Mouse (Mus musculus) hindbrain, embryonic 14.5 days (tissue): ENCODE data around the gene Ispd. TPM values are rescaled to one million over a fixed set of nuclear protein-coding genes. Genes with fewer than 3 reads are reported as not detected.

Experiments used
- ATAC-seq: fragments of 200-750 bp; cut with Nextera tagmentation; 2 replicates; pipeline ENCODE4 v1.8.0; 2017; ENCODE audit warnings: moderate number of reproducible peaks, mild to moderate bottlenecking, moderate TSS enrichment, moderate library complexity; ENCODE audit not compliant: low FRiP score
- DNase-seq: peaks from one replicate; pipeline ENCODE4 v3.0.0-alpha.2; 2015; ENCODE audit warnings: low spot score
- H3K27ac ChIP-seq: fragments of 300-500 bp; sonication (generic); 2 replicates; pipeline ENCODE4 v1.5.1; 2014; ENCODE audit warnings: mild to moderate bottlenecking, moderate library complexity
- H3K27me3 ChIP-seq: fragments of 300-500 bp; sonication (generic); 2 replicates; pipeline ENCODE4 v1.6.1; 2014; ENCODE audit warnings: mild to moderate bottlenecking, low read length, mixed read lengths; ENCODE audit not compliant: control insufficient read depth, insufficient read depth
- H3K36me3 ChIP-seq: fragments of 300-500 bp; sonication (generic); replicated peaks from 2 replicates; pipeline ENCODE4 v1.6.1; 2014; ENCODE audit not compliant: control insufficient read depth, insufficient read depth
- H3K4me1 ChIP-seq: fragments of 300-500 bp; sonication (generic); replicated peaks from 2 replicates; pipeline ENCODE4 v1.6.1; 2014; ENCODE audit warnings: antibody characterized with exemption, low read length, mixed read lengths; ENCODE audit not compliant: control insufficient read depth, insufficient read depth
- H3K4me2 ChIP-seq: fragments of 300-500 bp; sonication (generic); replicated peaks from 2 replicates; pipeline ENCODE4 v1.6.1; 2014; ENCODE audit warnings: mild to moderate bottlenecking, moderate library complexity
- H3K4me3 ChIP-seq: fragments of 300-500 bp; sonication (generic); replicated peaks from 2 replicates; pipeline ENCODE4 v1.5.1; 2014; ENCODE audit warnings: mild to moderate bottlenecking, low read length
- H3K9ac ChIP-seq: fragments of 300-500 bp; sonication (generic); 2 replicates; pipeline ENCODE4 v1.6.1; 2014
- H3K9me3 ChIP-seq: fragments of 300-500 bp; sonication (generic); 2 replicates; pipeline ENCODE4 v1.6.1; 2016; ENCODE audit warnings: low read length; ENCODE audit not compliant: control insufficient read depth
- WGBS: fragments of 180-500 bp; shearing (Covaris S2); extraction: QIAGEN DNeasy Blood & Tissue Kit; methylation state at CpG from one replicate; pipeline ENCODE4 v1.1.7; 2014; 5-methylcytosine and 5-hydroxymethylcytosine counted together
- polyA plus RNA-seq: library from polyadenylated mRNA; unstranded; fragments of >200 nt; fragmentation: Nextera tagmentation; extraction: Ambion mirVana; gene quantifications from 2 replicates; pipeline ENCODE4 v1.2.1, GENCODE M21; 2014

Ispd gene
- polyA plus RNA-seq, 1 experiment from 2014 or later = 14.9 TPM

DNA sequence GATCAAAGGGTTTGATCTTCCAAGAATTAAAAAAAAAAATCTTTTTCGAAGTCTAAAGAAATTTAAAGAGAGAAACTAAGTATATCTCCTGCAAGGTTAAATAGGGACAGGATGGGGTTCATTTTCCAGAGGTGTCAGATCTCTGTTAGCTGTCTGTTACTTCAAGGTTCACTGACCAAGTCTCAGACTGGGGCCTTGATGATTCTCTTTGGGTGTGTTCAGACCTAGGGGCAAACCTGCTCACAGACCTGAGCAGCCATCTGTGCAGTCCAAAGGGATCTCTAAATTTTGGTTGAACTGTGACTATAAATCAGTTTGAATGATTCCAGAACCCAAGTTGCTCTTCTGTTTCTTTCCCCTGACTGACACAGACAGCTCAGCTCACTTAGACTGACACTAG, 344.8 kb downstream of the Ispd start:
- no peak overlapping the region for H3K4me3 ChIP-seq
- no peaks in the 10 kb centered on the region for H3K4me1 ChIP-seq
- no peaks in the 10 kb centered on the region for H3K9me3 ChIP-seq
- no peak overlapping the region for H3K9ac ChIP-seq
- DNase-seq (no peak), ATAC-seq (no peak)
- no peaks in the 10 kb centered on the region for H3K27me3 ChIP-seq
- WGBS = 61% methylated on average over 1 of the region's 1 CpGs
- H3K27ac ChIP-seq = no peak overlapping the region
- H3K36me3 ChIP-seq = no peaks in the 10 kb centered on the region
- H3K4me2 ChIP-seq = no peak overlapping the region

DNA sequence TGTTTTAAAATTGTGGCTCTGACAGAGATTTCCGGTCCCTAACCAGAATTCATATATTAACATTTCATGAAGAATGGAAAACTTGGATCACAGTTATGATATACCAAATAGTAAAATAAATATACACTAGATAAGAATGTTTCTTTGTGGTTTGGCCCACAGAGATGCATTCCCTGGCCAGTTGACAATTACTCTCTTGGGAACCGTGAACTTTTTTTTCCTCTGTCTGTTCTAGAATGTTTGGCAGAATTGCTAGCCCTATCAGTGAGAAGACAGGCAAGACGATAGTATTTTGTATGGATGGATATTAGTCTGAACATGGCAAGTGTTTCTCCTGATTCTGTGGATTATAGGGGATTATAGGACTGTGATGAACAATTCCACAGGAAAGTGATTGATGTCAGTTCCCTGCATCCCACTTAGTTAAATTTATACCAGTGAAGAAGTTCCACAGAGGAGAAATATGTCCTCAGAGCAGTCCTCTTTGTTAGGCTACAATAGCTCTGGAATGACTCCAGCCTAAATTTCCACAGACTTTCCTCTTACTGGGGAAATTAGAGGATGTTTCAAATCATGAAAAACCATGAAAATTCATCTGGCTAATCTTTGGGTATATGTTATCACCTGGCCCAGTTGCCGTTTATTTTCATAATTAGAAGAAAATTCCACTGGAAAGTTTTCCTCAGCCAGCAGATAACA, 352.6 kb downstream of the Ispd start:
- Histone ChIP-seq H3K9me3 (no peaks in the 10 kb centered on the region), H3K4me1 (no peaks in the 10 kb centered on the region), H3K9ac (no peak overlapping the region), H3K27me3 (no peaks in the 10 kb centered on the region), H3K36me3 (no peaks in the 10 kb centered on the region), H3K4me3 (no peak overlapping the region), H3K27ac (no peak overlapping the region), H3K4me2 (no peak overlapping the region)
- DNase-seq (no peak), ATAC-seq (no peak)
- WGBS = 87% methylated on average over 4 of the region's 4 CpGs

Other genes starting within 250 kb of the Ispd start
- gene Ankmy2, start 224.3 kb upstream of the Ispd start, polyA plus RNA-seq = 78.7 and 88.0 TPM in 2 replicates
- gene Bzw2, start 223.4 kb upstream of the Ispd start, polyA plus RNA-seq = 400 and 402 TPM in 2 replicates
- not detected in 2 replicates for gene Lrrc72, start 128.1 kb upstream of the Ispd start, polyA plus RNA-seq
- gene Sostdc1, start 67.3 kb upstream of the Ispd start, polyA plus RNA-seq = 23.7 and 32.2 TPM in 2 replicates
- gene D630036H23Rik, start 731 bp downstream of the Ispd start, polyA plus RNA-seq = 2.7 and 2.8 TPM in 2 replicates